Mouse (Mus musculus): ENCODE data around the gene Mrps9. TPM values are rescaled to one million over a fixed set of nuclear protein-coding genes. Genes with fewer than 3 reads are reported as not detected.
"Not testable (repeated sequence)": the region's sequence is repeated elsewhere in the genome, so short reads cannot be mapped to it uniquely, and the experiment has no call there.

Gene Mrps9
- total RNA-seq (2021), result 10 to 100 TPM; 92.7 to 96.9 TPM

- intact Hi-C loops (cut with DNase I), result no loop called here
- peak; percentile 98 for DNase-seq
Measured at GRCm38 (mm10) chr1:42850663-42851397, at the start of gene Mrps9. Mrps9 (plus strand) TSS chr1:42851233.

- intact Hi-C loops (cut with DNase I), result no loop called here
- no peak for DNase-seq
Measured at GRCm38 (mm10) chr1:42813301-42813845, 37.7 kb upstream of the Mrps9 start.

GRCm38 (mm10) chr1:42814798-42815619 is 36.0 kb upstream of the Mrps9 start:
- intact Hi-C loops (cut with DNase I), result no loop called here
- DNase-seq, result no peak

GRCm38 (mm10) chr1:42851398-42851767 is 350 bp downstream of the Mrps9 start:
- intact Hi-C loops (cut with DNase I), result no loop called here
- no peak for DNase-seq

GRCm38 (mm10) chr1:42851810-42852209 is 777 bp downstream of the Mrps9 start:
- DNase-seq, result no peak
- intact Hi-C loops (cut with DNase I), result no loop called here

- intact Hi-C loops (cut with DNase I), result no loop called here
- no peak for DNase-seq
Measured at GRCm38 (mm10) chr1:42864719-42865250, 13.8 kb downstream of the Mrps9 start.

GRCm38 (mm10) chr1:42865336-42865939 is 14.4 kb downstream of the Mrps9 start:
- intact Hi-C loops (cut with DNase I), result no loop called here
- no peak for DNase-seq

GRCm38 (mm10) chr1:42865986-42866385 is 15.0 kb downstream of the Mrps9 start:
- intact Hi-C loops (cut with DNase I), result no loop called here
- no peak for DNase-seq

- intact Hi-C loops (cut with DNase I), result no loop called here
- no peak for DNase-seq
Measured at GRCm38 (mm10) chr1:42867188-42867587, 16.2 kb downstream of the Mrps9 start.

- DNase-seq, result no peak
- intact Hi-C loops (cut with DNase I), result no loop called here
Measured at GRCm38 (mm10) chr1:42874174-42874573, 23.1 kb downstream of the Mrps9 start.

GRCm38 (mm10) chr1:42875271-42875670 is 24.2 kb downstream of the Mrps9 start:
- no peak for DNase-seq
- intact Hi-C loops (cut with DNase I), result no loop called here

GRCm38 (mm10) chr1:42876463-42877093 is 25.5 kb downstream of the Mrps9 start:
- no peak for DNase-seq
- intact Hi-C loops (cut with DNase I), result no loop called here

- intact Hi-C loops (cut with DNase I), result no loop called here
- DNase-seq, result no peak
Measured at GRCm38 (mm10) chr1:42877264-42877663, 26.2 kb downstream of the Mrps9 start.

- intact Hi-C loops (cut with DNase I), result no loop called here
- no peak for DNase-seq
Measured at GRCm38 (mm10) chr1:42878851-42879250, 27.8 kb downstream of the Mrps9 start.

GRCm38 (mm10) chr1:42882258-42882657 is 31.2 kb downstream of the Mrps9 start:
- intact Hi-C loops (cut with DNase I), result no loop called here
- no peak for DNase-seq

GRCm38 (mm10) chr1:42883418-42883817 is 32.4 kb downstream of the Mrps9 start:
- intact Hi-C loops (cut with DNase I); DNase-seq: not testable (repeated sequence)

- no peak for DNase-seq
- intact Hi-C loops (cut with DNase I), result no loop called here
Measured at GRCm38 (mm10) chr1:42887835-42888234, 36.8 kb downstream of the Mrps9 start.

- no peak for DNase-seq
- intact Hi-C loops (cut with DNase I), result no loop called here
Measured at GRCm38 (mm10) chr1:42888541-42889349, 37.7 kb downstream of the Mrps9 start.

- peak; percentile 13 to 15 for DNase-seq
- intact Hi-C loops (cut with DNase I), result no loop called here
Measured at GRCm38 (mm10) chr1:42889421-42889887, 38.4 kb downstream of the Mrps9 start.

GRCm38 (mm10) chr1:42894695-42895094 is 43.7 kb downstream of the Mrps9 start:
- no peak for DNase-seq
- intact Hi-C loops (cut with DNase I), result no loop called here

Data from heart, postnatal 10 days (tissue).